Mouse (Mus musculus) naive thymus-derived CD4-positive, alpha-beta T cell, adult 2 months (primary cell): Measurements from ENCODE around the gene Fbxo47.

ENCODE experiments used
- DNase-seq: peaks from one replicate; pipeline ENCODE4 v3.0.0-alpha.2; 2011; ENCODE audit warnings: low read depth

The Fbxo47 gene

GRCm38 (mm10) chr11:97812491-97812921 lies 71.4 kb downstream of the Fbxo47 start:
- no peak for DNase-seq

- no peak for DNase-seq
Measured at GRCm38 (mm10) chr11:97811569-97812362, 72.2 kb downstream of the Fbxo47 start.

DNA sequence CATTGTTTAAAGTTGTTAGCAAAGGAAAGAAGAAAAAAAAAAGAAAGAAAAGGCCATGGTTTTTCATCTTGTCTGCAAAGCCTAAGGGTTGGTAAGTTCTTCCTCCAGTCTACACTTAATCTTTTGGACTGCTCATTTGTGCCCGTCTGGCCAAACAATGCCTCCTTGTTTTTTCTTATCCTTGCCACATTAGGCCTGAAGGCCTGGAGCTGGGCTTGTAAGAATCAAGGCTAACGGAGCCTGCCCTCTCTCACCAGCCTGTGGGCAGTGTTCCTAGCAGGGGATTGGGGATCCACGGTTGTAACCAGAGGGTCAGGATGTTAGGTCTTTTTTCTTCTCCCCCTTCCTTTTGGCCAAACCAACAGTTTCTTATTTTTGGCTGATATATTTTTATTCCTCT lies 73.0 kb downstream of the Fbxo47 start:
- DNase-seq, result no peak

DNA sequence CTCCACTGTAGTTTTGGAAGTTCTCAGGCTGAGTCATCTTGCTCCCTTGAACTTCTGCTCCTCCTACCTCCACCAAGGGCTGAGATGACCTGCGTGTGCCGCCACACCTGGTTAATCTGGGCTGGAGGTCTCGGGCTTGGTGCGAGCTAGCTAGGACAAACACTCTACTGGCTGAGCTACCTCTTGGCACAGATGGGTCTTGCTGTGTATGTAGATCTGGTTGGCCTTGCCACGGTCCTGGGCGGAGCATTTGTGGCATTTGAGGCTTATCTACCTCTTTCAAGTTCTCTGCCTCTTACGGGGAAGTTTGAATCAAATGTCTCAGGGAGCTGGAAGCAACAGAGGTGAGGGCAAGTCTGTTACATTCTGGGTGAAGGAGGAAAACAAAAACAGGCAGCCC lies 73.6 kb downstream of the Fbxo47 start:
- DNase-seq, result peak; percentile 85

GRCm38 (mm10) chr11:97809235-97810121 lies 74.5 kb downstream of the Fbxo47 start:
- DNase-seq, result no peak

GRCm38 (mm10) chr11:97808621-97809234 lies 75.2 kb downstream of the Fbxo47 start:
- DNase-seq, result no peak

DNA sequence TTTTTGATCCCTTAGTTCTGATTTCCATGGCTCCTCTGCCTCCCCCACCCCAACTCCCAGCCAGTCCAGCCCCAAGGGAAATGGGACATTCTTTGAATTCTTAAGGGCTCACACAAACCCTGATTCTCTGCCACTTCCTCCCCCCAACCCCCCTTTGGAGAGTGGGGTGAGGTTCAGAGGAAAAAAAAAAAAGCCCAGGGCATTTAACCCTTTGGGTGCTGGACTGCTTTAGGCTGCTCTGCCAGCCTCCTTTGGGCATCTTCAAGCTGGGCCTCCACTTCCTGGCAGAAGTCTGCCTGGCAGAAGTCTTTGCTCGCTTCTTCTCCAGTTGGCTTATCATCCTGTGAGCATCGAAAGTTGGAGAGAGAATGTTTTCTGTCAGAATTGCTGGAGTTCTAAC lies 75.9 kb downstream of the Fbxo47 start:
- DNase-seq, result peak; percentile 81

DNA sequence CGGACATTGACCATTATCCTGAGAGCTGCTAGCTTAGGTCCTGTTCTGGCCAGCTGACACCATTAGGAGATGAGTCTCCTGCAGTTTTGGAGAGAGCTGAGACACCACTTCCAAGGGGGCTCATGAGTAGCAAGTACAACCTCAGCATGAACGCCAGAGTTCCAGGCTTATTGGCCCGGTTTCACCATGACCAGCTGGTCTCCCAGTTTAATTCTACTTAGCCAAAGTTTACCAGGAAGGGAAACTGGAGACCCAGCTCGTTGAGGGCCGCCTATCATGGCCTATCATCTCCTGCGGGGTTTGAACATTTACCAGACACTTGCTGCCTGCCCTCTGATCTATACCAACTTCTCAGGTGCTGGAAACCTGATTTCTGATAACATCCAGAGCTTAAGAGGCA lies 76.3 kb downstream of the Fbxo47 start:
- no peak for DNase-seq

- DNase-seq, result no peak
Measured at GRCm38 (mm10) chr11:97806613-97806964, 77.4 kb downstream of the Fbxo47 start.

DNA sequence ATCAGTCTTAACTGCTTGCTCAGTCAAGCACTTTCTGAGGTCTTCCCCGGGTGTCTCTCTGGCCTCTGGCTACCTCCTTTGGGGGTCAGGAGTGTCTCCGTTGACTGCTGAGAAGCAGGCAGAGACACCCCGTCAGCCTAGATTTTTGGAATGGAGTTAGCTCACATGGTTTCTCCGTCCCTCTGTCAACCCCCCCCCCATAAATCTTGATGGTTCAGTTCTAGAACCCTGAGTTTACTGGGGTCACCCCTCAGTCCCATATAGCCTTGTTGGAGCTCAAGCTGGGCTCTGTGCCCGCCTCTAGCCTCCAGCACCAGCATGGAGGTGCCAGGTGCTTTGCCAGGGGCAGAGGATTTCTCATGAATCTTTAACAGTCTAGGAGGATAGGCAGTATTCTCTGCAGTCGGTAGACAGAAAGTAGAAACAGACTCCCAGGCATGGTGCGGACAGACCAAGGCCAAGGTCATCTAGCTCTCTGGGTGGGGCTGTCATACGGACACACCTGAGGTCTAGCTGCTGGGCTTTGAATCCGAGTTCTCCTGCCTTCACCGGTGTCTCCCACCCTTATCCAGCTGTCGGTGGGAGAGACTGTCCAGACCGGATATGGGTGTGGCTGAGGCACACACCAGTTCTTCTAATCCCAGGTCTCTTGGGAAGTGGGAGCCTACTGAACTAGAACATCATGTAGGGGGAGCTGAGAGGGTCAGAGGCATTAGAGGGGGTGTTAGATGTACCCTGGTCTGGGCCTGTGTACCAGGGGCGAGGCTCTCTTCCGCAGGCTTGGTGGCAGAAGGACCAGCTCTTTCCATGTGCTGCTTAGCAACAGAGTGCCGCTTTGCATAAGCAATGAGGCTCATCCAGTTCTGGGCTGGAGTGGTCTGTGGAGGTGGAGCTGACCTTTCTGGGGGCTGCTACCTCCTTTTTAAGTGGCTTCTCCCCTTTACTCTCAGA lies 78.0 kb downstream of the Fbxo47 start:
- DNase-seq, result no peak

GRCm38 (mm10) chr11:97804841-97805661 lies 78.9 kb downstream of the Fbxo47 start:
- no peak for DNase-seq

GRCm38 (mm10) chr11:97803847-97804246 lies 80.1 kb downstream of the Fbxo47 start:
- DNase-seq, result no peak
